Mouse (Mus musculus): ENCODE data around the gene F830045P16Rik. TPM values are rescaled to one million over a fixed set of nuclear protein-coding genes. Genes with fewer than 3 reads are reported as not detected.

Gene F830045P16Rik
- total RNA-seq, 2 experiments from 2014 or later, result 0.15 TPM; not detected in 1

Other genes with a start within 250 kb of the F830045P16Rik start
- gene Ckap2l, start 239.4 kb downstream of the F830045P16Rik start, total RNA-seq (2014; fragmentation: Nextera tagmentation), result 17.1 and 49.8 TPM in 2 replicates
- 55.3 and 56.6 TPM in 2 replicates for gene Ckap2l, start 239.4 kb downstream of the F830045P16Rik start, total RNA-seq (2017)
- not detected in 2 replicates for gene Il1a, start 226.6 kb downstream of the F830045P16Rik start, total RNA-seq (2014; fragmentation: Nextera tagmentation)
- gene Il1a, start 226.6 kb downstream of the F830045P16Rik start, total RNA-seq (2017), result not detected in 2 replicates
- not detected in 2 replicates for gene Il1b, start 165.5 kb downstream of the F830045P16Rik start, total RNA-seq (2014; fragmentation: Nextera tagmentation)
- gene Il1b, start 165.5 kb downstream of the F830045P16Rik start, total RNA-seq (2017), result 0.52 and 4.5 TPM in 2 replicates
- 77.4 and 88.0 TPM in 2 replicates for gene Sirpa, start 56.2 kb upstream of the F830045P16Rik start, total RNA-seq (2014; fragmentation: Nextera tagmentation)
- gene Sirpa, start 56.2 kb upstream of the F830045P16Rik start, total RNA-seq (2017), result 63.8 and 83.6 TPM in 2 replicates
- gene Pdyn, start 163.2 kb upstream of the F830045P16Rik start, total RNA-seq (2014; fragmentation: Nextera tagmentation), result not detected in 2 replicates
- not detected in 2 replicates for gene Pdyn, start 163.2 kb upstream of the F830045P16Rik start, total RNA-seq (2017)